Mouse (Mus musculus) kidney, adult 8-10 months (tissue): Measurements from ENCODE around the gene Gm38431.

Experiments used
- DNase-seq, 2 experiments: peaks; one replicate each; pipeline ENCODE4 v3.0.0; 2022

Gm38431 gene

GRCm38 (mm10) chr9:21039779-21040178 is 52.0 kb downstream of the Gm38431 start:
- no peak for DNase-seq

- DNase-seq: no peak
Observed at GRCm38 (mm10) chr9:21037481-21037891, 54.3 kb downstream of the Gm38431 start.

DNA sequence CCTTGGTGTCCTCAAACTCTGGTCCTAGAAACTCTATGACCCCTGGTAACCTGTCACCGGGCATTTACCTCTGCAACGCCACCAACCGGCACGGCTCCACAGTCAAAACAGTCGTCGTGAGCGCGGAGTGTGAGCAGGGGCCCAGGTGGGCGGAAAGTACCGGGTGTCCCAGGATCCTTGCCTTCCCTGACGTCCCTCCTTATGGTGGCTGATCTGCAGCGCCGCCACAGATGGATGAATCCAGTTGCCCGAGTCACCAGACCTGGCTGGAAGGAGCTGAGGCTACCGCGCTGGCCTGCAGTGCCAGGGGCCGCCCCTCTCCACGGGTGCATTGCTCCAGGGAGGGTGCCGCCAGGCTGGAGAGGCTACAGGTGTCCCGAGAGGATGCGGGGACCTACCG is 55.1 kb downstream of the Gm38431 start:
- DNase-seq: no peak

GRCm38 (mm10) chr9:21036161-21036560 is 55.6 kb downstream of the Gm38431 start:
- DNase-seq: no peak

- DNase-seq: no peak
Observed at GRCm38 (mm10) chr9:21035586-21035985, 56.2 kb downstream of the Gm38431 start.

DNA sequence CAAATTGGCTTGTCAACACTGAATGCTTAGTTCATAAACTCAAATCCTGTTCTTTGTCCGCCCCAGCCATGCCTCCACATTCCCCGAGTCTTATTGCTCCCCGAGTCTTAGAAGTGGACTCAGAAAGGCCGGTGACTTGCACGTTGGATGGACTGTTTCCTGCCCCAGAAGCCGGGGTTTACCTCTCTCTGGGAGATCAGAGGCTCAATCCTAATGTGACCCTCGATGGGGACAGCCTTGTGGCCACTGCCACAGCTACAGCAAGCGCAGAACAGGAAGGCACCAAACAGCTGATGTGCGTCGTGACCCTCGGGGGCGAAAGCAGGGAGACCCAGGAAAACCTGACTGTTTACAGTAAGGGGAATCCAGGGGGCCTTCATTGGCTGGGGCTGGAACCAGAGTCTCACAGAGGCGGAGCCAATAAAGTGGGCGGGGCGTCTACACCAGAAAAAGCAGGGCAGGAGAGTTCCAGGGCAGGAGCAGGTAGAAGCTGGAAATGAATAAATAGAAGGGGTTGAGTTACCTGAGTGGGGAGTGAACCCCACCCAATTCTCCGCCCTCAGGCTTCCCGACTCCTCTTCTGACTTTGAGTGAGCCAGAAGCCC is 57.2 kb downstream of the Gm38431 start:
- no peak for DNase-seq

DNA sequence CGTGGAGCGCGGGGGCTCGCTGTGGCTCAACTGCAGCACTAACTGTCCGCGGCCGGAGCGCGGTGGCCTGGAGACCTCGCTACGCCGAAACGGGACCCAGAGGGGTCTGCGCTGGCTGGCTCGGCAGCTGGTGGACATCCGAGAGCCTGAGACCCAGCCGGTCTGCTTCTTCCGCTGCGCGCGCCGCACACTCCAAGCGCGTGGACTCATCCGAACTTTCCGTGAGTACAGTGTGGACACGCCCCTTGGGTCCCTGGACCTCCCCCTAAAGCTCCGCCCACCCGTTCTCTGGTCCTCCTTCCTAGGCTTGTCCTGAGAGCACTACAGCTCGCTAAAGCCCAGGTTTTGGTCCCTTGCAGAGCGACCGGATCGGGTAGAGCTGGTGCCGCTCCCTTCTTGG is 58.7 kb downstream of the Gm38431 start:
- DNase-seq: peak; percentile 88 to 93

- DNase-seq: no peak
Observed at GRCm38 (mm10) chr9:21032491-21032890, 59.3 kb downstream of the Gm38431 start.

DNA sequence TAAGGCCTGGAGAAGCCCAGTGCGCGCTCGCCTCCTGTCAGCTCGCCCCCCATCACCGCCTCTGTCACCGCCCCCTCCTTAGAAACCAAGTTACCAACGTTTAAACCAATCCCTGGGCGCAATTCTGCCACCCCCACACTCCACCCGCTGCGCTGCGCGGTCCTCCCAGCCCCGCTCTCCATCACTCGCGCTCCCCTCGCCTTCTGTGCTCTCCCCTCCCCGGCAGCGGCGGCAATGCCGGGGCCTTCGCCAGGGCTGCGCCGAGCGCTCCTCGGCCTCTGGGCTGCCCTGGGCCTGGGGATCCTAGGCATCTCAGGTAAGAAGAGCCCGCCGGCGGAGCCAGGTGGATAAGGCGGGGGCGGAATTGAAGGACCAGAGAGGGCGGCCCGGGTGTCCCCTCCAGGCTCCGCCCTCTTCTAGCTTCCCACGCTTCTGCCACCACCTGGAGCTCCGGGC is 59.9 kb downstream of the Gm38431 start, which contains the start of gene Icam5:
Gene Icam5 (plus strand): TSS at position 178 of the 456 bp plus-strand sequence.
- no peak for DNase-seq

GRCm38 (mm10) chr9:21031251-21031895 is 60.4 kb downstream of the Gm38431 start:
- DNase-seq: peak; percentile 45 to 59

GRCm38 (mm10) chr9:21030781-21031250 is 61.0 kb downstream of the Gm38431 start:
- DNase-seq: peak; percentile 92 to 93

DNA sequence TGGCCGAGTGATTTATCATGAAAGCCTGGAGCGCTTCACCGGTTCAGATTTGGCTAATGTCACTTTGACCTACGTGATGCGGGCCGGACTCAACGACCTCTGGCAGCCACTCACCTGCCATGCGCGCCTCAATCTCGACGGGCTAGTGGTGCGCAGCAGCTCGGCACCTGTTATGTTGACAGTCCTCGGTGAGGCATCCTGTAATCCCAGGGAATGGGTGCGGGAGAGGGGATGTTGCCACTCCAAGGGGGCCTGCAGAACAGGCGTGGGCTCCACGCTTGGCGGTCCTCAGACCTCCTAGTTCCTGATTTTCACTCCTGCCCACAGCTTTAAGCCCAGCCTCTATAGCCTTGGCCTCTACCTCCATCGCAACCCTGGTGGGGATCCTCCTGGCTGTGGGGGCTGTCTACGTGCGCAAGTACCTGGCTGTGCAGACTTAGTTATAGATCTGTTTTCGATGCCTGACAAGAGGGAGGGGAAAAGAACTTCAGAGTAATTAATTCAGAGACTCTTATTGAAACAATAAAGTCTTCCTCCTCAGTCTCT is 61.7 kb downstream of the Gm38431 start:
- DNase-seq: no peak

GRCm38 (mm10) chr9:21029291-21030054 is 62.3 kb downstream of the Gm38431 start, which contains the start of gene Icam4:
TSS of gene Icam4 (plus strand) at chr9:21029373.
- DNase-seq: peak; percentile 73 to 85

GRCm38 (mm10) chr9:21028560-21029110 is 63.2 kb downstream of the Gm38431 start:
- no peak for DNase-seq

DNA sequence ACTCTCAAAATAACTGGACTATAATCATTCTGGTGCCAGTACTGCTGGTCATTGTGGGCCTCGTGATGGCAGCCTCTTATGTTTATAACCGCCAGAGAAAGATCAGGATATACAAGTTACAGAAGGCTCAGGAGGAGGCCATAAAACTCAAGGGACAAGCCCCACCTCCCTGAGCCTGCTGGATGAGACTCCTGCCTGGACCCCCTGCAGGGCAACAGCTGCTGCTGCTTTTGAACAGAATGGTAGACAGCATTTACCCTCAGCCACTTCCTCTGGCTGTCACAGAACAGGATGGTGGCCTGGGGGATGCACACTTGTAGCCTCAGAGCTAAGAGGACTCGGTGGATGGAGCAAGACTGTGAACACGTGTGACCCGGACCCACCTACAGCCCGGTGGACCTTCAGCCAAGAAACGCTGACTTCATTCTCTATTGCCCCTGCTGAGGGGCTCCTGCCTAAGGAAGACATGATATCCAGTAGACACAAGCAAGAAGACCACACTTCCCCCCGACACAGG is 64.0 kb downstream of the Gm38431 start:
- DNase-seq: no peak

- DNase-seq: no peak
Observed at GRCm38 (mm10) chr9:21026849-21027248, 64.9 kb downstream of the Gm38431 start.

GRCm38 (mm10) chr9:21025258-21025810 is 66.5 kb downstream of the Gm38431 start:
- DNase-seq: no peak

GRCm38 (mm10) chr9:21022726-21023125 is 69.1 kb downstream of the Gm38431 start:
- DNase-seq: no peak

DNA sequence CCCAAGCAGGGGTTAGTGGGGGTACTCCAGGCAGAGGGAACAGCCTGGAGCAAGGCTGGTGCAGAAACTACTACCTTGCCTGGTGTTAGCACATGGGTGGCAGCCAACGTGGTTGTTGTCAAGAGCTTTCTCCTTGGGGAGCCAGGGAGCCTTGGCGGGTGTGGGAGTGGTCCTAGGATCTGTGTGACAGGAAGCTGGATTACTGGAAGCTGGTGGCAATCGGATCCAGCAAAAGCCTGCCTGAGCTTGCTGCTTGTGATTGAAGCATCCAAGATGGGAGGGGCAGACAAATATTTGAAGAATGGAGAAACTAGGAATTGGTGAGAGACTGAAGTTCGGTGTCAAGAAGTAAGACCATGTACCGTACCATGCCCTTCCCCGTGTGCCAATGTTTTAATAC is 69.5 kb downstream of the Gm38431 start:
- no peak for DNase-seq

DNA sequence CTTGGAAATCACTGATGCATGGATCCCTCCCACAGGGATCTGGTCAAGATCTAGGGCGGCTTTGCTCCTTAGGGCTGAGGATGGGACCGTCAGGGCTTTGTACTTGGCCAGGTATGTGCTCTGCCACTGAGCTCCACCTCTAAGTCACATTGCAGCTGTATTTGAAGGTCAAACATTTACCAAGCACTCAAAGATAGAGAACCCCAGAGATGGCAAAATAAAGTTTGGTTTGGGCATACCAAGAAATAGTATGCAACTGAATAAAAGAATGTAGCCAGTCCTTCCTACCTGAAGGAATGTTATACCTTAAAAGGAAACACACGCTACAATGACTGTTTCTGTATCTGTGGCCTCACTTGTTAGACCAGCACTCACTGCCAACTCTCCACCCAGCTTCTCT is 70.4 kb downstream of the Gm38431 start:
- DNase-seq: no peak

GRCm38 (mm10) chr9:21018600-21018999 is 73.2 kb downstream of the Gm38431 start:
- no peak for DNase-seq
